Mouse (Mus musculus) forebrain, embryonic 10.5 days (tissue): ENCODE results near the gene Sco1. TPM values are rescaled to one million over a fixed set of nuclear protein-coding genes. Genes with fewer than 3 reads are reported as not detected.
"Not testable (repeated sequence)": the region's sequence is repeated elsewhere in the genome, so short reads cannot be mapped to it uniquely, and the experiment has no call there.

Experiments
- DNase-seq: peaks from one replicate; pipeline ENCODE4 v3.0.0-alpha.2; 2017; ENCODE audit warnings: low spot score; ENCODE audit errors: extremely low spot score
- H3K27ac ChIP-seq: fragments of 300-500 bp; sonication (generic); 2 replicates; pipeline ENCODE4 v1.5.1; 2016; ENCODE audit warnings: mild to moderate bottlenecking
- H3K27me3 ChIP-seq: fragments of 300-500 bp; sonication (generic); 2 replicates; pipeline ENCODE4 v1.6.1; 2016; ENCODE audit warnings: mild to moderate bottlenecking; ENCODE audit not compliant: poor library complexity, severe bottlenecking
- H3K36me3 ChIP-seq: fragments of 300-500 bp; sonication (generic); replicated peaks from 2 replicates; pipeline ENCODE4 v1.6.1; 2016; ENCODE audit warnings: mild to moderate bottlenecking, moderate library complexity
- H3K4me1 ChIP-seq: fragments of 300-500 bp; sonication (generic); 2 replicates; pipeline ENCODE4 v1.6.1; 2016
- H3K4me3 ChIP-seq: fragments of 300-500 bp; sonication (generic); 2 replicates; pipeline ENCODE4 v1.5.1; 2016; ENCODE audit warnings: mild to moderate bottlenecking, moderate library complexity
- H3K9me3 ChIP-seq: fragments of 300-500 bp; sonication (generic); 2 replicates; pipeline ENCODE4 v1.6.1; 2016; ENCODE audit warnings: mild to moderate bottlenecking, moderate library complexity
- WGBS: fragments of 180-500 bp; shearing (Covaris S2); methylation state at CpG from one replicate; pipeline ENCODE4 v1.1.7; 2016; 5-methylcytosine and 5-hydroxymethylcytosine counted together
- polyA plus RNA-seq: library from polyadenylated mRNA; unstranded; fragments of >200 nt; fragmentation: Nextera tagmentation; extraction: Ambion mirVana; gene quantifications from 2 replicates; pipeline ENCODE4 v1.2.1, GENCODE M21; 2016

Sco1 gene
- 21.1 and 22.9 TPM in 2 replicates for polyA plus RNA-seq

DNA sequence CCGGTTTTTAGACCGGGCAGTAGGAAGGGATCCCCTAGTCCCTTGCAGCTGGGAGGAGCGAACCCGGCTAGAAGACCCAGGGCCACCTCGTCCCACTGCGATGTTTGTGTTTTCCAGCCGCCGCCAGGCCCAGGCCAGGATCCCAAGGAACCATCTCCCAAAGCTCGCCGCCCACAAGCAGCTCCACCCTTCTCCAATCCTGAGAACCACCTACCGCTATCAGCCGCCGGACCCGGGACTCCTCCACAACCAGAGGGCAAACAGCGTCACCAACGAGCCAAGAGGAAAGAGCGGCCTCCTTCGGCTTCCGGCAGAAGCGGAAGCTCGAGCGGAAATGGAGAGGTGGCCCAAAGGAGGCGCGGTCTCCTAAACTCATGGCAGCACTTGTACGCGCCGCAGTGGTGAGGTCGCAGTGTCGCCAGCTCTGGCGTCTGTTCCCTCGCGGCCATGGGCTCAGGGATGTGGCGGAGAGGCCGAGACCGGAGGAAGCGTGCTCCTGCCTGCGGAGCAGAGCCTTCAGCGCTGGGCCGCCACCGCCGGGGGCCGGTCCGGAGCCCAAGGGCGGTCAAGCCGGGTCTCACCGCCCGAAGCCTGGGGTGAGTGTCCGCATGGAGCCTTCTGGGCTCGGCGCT lies at the start of gene Sco1, which contains the start of gene Adprm:
Gene Sco1, plus strand, starts transcription at position 350 of the 632 bp plus-strand sequence.
Gene Adprm, minus strand, starts transcription at position 274 of the 632 bp plus-strand sequence.
- H3K4me3 ChIP-seq: peak within 1 kb of the TSS; percentile 80
- H3K36me3 ChIP-seq: peaks cover 47% of the 10 kb centered on the region
- H3K4me1 ChIP-seq: peaks cover 20% of the 10 kb centered on the region
- H3K9me3 ChIP-seq: no peaks in the 10 kb centered on the region
- under 1% methylated on average over 50 of the region's 50 CpGs for WGBS
- DNase-seq: peak; percentile 86
- no peaks in the 10 kb centered on the region for H3K27me3 ChIP-seq
- peak within 1 kb of the TSS; percentile 89 for H3K27ac ChIP-seq

DNA sequence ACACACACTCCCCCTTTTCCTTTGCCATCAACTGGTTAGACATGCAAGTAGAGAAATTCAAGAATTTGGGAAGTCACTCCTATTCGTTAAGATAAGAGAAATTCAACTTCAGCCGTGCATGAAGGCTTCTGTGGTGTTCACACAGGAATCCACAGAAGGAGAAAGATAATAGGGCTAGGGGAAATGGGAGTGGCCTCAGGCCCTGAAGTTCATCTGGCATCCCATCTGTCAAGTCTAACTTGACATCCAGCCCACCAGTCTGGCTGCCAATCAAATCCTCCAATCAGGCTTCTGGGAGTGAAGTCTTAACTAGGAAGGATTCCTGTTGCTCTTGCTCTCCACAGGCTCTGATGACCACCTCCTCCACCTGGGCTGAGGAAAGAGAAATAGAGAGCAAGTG lies 49.6 kb upstream of the Sco1 start:
- Histone ChIP-seq H3K27me3 (peaks cover 3% of the 10 kb centered on the region), H3K4me1 (peaks cover 29% of the 10 kb centered on the region), H3K9me3 (no peaks in the 10 kb centered on the region; the same call in 1 of the 2 replicates), H3K4me3 (no peak overlapping the region), H3K27ac (0 out of 2 replicates have a peak overlapping the region, but pooled peaks have one; percentile 20), H3K36me3 (no peaks in the 10 kb centered on the region)
- DNase-seq: no peak
- 73% methylated on average over 2 of the region's 2 CpGs for WGBS

DNA sequence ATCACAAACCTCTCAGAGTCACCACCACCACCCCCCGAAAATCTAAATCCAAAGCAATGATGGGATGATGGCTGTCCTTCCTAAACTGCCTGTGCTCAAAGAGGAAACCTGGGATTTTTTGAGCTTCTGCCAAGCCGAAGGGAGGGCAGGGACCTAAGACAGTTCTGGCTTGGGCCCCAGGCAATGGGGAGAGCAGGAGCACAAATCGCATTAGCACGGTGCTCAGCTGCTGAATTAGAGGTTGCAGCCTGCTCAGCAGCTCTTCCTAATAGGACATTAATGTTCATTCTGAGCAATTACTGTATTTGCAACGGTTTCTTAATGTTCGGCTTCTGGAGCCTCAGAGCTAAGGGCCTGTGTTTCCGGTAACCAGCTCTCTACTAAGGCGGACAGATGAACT lies 44.5 kb upstream of the Sco1 start:
- no peaks in the 10 kb centered on the region for H3K36me3 ChIP-seq
- H3K4me1 ChIP-seq: peaks cover 28% of the 10 kb centered on the region
- no peak overlapping the region for H3K4me3 ChIP-seq
- DNase-seq: no peak
- WGBS: 74% methylated on average over 8 of the region's 8 CpGs
- no peaks in the 10 kb centered on the region; the same call in 1 of the 2 replicates for H3K9me3 ChIP-seq
- peaks cover 25% of the 10 kb centered on the region for H3K27me3 ChIP-seq
- no peak overlapping the region for H3K27ac ChIP-seq

DNA sequence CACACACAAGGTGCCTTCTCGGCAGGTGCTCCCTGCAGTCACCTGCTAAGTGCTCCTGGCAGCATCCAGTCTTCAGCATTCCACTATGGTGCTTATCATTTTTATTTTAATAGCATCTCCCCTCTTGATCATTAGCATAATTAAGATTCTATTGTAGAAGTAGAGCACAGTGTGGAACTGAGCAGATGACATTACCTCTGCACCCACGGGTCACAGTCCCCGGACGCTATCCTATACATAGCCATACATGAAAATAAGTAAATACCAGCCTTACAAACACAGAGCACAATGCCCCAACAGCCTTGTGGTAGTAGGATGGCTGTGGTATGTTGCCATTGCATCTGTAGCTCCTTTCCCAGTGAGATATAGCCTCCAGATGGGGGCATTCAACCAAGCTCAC lies 43.9 kb upstream of the Sco1 start:
- H3K27ac ChIP-seq: no peak overlapping the region
- DNase-seq: no peak
- peaks cover 25% of the 10 kb centered on the region for H3K27me3 ChIP-seq
- H3K4me3 ChIP-seq: no peak overlapping the region
- H3K36me3 ChIP-seq: no peaks in the 10 kb centered on the region
- WGBS: 95% methylated on average over 4 of the region's 4 CpGs
- no peaks in the 10 kb centered on the region; the same call in 1 of the 2 replicates for H3K9me3 ChIP-seq
- peaks cover 26% of the 10 kb centered on the region for H3K4me1 ChIP-seq

GRCm38 (mm10) chr11:67010430-67010829 lies 42.0 kb upstream of the Sco1 start:
- Histone ChIP-seq H3K9me3 (no peaks in the 10 kb centered on the region; the same call in 1 of the 2 replicates), H3K36me3 (no peaks in the 10 kb centered on the region), H3K4me1 (peaks cover 26% of the 10 kb centered on the region), H3K27ac (peak overlapping the region; percentile 60), H3K4me3 (no peak overlapping the region), H3K27me3 (peaks cover 25% of the 10 kb centered on the region)
- no peak for DNase-seq
- 15% methylated on average over 8 of the region's 8 CpGs for WGBS

DNA sequence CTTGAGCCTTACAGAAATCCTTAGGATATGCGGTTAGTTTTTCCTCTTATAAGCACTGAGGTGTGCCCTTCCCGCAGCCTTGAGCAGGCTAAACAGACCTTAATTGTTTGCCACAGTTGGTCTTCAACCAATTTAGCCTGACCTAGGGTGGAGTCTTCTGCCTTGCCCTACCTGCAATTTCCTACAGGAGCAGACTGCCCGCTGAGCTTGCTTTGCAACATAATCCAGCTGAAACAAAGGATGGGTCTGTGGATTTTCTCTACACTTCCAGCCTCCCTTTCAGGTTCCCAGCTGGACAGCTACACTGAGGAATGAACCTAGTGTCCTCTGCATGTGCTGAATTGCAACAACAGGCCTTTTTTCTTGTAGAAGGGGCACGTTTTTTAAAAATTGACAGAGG lies 40.8 kb upstream of the Sco1 start:
- Histone ChIP-seq H3K36me3 (no peaks in the 10 kb centered on the region), H3K9me3 (no peaks in the 10 kb centered on the region), H3K4me1 (peaks cover 26% of the 10 kb centered on the region), H3K27me3 (peaks cover 28% of the 10 kb centered on the region), H3K4me3 (no peak overlapping the region), H3K27ac (0 out of 2 replicates have a peak overlapping the region, but pooled peaks have one; percentile 30)
- no peak for DNase-seq
- WGBS: 5% methylated on average over 4 of the region's 4 CpGs

GRCm38 (mm10) chr11:67017801-67018591 lies 34.5 kb upstream of the Sco1 start:
- Histone ChIP-seq H3K27ac (no peak overlapping the region), H3K4me1 (peaks cover 22% of the 10 kb centered on the region), H3K4me3 (peak overlapping the region; percentile 10; the same call in 1 of the 2 replicates), H3K27me3 (peaks cover 52% of the 10 kb centered on the region), H3K36me3 (no peaks in the 10 kb centered on the region), H3K9me3 (no peaks in the 10 kb centered on the region)
- 6% methylated on average over 12 of the region's 12 CpGs for WGBS
- DNase-seq: no peak

GRCm38 (mm10) chr11:67019711-67020475 lies 32.6 kb upstream of the Sco1 start:
- 58% methylated on average over 7 of the region's 7 CpGs for WGBS
- Histone ChIP-seq H3K27me3 (peaks cover 61% of the 10 kb centered on the region), H3K4me3 (no peak overlapping the region), H3K9me3 (no peaks in the 10 kb centered on the region), H3K36me3 (no peaks in the 10 kb centered on the region), H3K27ac (no peak overlapping the region), H3K4me1 (peaks cover 37% of the 10 kb centered on the region)
- no peak for DNase-seq

DNA sequence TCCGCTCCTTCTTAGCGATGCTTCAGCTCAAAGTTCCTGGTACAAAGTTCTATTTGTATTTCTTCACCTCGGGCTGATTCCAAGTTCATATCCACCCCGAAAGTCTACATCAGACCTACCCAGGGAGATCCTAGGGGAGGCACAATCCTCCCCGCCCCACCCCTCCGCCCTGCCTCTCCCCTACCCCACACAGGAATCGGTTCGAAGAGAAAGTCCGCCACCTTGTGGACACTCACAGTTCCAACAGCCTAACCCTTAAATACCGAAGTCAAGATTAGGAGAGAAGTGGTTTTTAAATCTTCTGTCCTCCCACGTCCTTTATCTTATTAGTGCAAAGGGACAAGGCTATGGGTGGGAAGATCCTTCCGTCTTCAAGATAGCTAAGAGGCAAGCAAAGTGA lies 31.5 kb upstream of the Sco1 start:
- H3K4me3 ChIP-seq: peak overlapping the region; percentile 32
- H3K9me3 ChIP-seq: no peaks in the 10 kb centered on the region
- no peak overlapping the region for H3K27ac ChIP-seq
- DNase-seq: peak; percentile 68
- peaks cover 61% of the 10 kb centered on the region for H3K27me3 ChIP-seq
- peaks cover 45% of the 10 kb centered on the region for H3K4me1 ChIP-seq
- H3K36me3 ChIP-seq: no peaks in the 10 kb centered on the region
- WGBS: 4% methylated on average over 12 of the region's 12 CpGs

GRCm38 (mm10) chr11:67022354-67023115 lies 29.9 kb upstream of the Sco1 start:
- Histone ChIP-seq H3K36me3 (no peaks in the 10 kb centered on the region), H3K27me3 (peaks cover 52% of the 10 kb centered on the region), H3K4me3 (no peak overlapping the region), H3K4me1 (peaks cover 40% of the 10 kb centered on the region), H3K9me3 (no peaks in the 10 kb centered on the region), H3K27ac (no peak overlapping the region)
- WGBS: 88% methylated on average over 13 of the region's 13 CpGs
- no peak for DNase-seq

GRCm38 (mm10) chr11:67023191-67023590 lies 29.3 kb upstream of the Sco1 start:
- DNase-seq, H3K9me3 ChIP-seq, H3K36me3 ChIP-seq, H3K4me3 ChIP-seq, H3K27ac ChIP-seq: not testable (repeated sequence)
- WGBS: 65% methylated on average over 1 of the region's 1 CpGs
- peaks cover 34% of the 10 kb centered on the region for H3K4me1 ChIP-seq
- H3K27me3 ChIP-seq: peaks cover 45% of the 10 kb centered on the region

DNA sequence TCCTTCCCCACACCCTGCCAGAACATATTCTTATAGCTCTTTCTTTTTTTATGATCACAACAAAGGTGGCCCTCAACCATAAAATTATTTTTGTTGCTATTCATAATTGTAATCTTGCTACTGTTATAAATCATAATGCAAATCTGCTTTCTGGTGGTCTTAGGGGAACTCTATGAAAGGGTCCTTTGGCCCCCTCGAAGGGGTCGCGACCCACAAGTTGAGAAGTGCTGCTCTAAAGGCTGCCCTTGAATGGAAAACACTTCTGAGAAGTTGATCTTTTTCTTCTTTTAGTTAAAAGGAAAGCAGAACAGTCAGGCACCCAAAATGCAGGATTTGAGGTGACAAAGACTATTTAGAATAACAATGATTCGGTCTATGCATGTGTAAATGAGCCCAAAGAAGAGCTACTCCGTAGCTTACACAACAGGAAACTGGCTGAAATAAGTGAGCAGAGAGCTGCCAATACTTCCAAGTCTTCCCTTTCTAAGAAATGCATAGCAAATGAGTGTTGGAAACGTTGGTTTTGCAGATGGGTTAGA lies 28.6 kb upstream of the Sco1 start:
- no peak overlapping the region for H3K27ac ChIP-seq
- H3K27me3 ChIP-seq: peaks cover 39% of the 10 kb centered on the region
- 27% methylated on average over 6 of the region's 6 CpGs for WGBS
- no peaks in the 10 kb centered on the region for H3K9me3 ChIP-seq
- no peak for DNase-seq
- peaks cover 28% of the 10 kb centered on the region for H3K4me1 ChIP-seq
- no peak overlapping the region for H3K4me3 ChIP-seq
- no peaks in the 10 kb centered on the region for H3K36me3 ChIP-seq
